Mouse (Mus musculus): ENCODE measurements around the gene Rnf157. TPM values are rescaled to one million over a fixed set of nuclear protein-coding genes. Genes with fewer than 3 reads are reported as not detected.
"Not testable (repeated sequence)": the region's sequence is repeated elsewhere in the genome, so short reads cannot be mapped to it uniquely, and the experiment has no call there.

Gene Rnf157
- polyA plus RNA-seq, 1 experiment from 2014 or later, result 62.8 TPM

- H3K4me3 ChIP-seq, result no peak overlapping the region; the same call in 1 of the 2 replicates
- peaks cover 5% of the 10 kb centered on the region; the same call in 1 of the 2 replicates for H3K36me3 ChIP-seq
- 0 out of 2 replicates have a peak overlapping the region, but pooled peaks have one; percentile 23 for H3K27ac ChIP-seq
- peak overlapping the region; percentile 47 for H3K4me2 ChIP-seq (replicated peaks)
- peaks cover 19% of the 10 kb centered on the region for H3K4me1 ChIP-seq
- 19% methylated on average over 14 of the region's 16 CpGs for WGBS
- H3K9ac ChIP-seq, result peak overlapping the region; percentile 10; the same call in 1 of the 2 replicates
- no peaks in the 10 kb centered on the region for H3K27me3 ChIP-seq (replicated peaks)
- no peaks in the 10 kb centered on the region for H3K9me3 ChIP-seq
- ATAC-seq (ENCODE audit: low FRiP score, low read depth), result no peak
These were observed 25.5 kb downstream of the Rnf157 start for GRCm38 (mm10) chr11:116387086-116388071.

GRCm38 (mm10) chr11:116385999-116386398, 26.8 kb downstream of the Rnf157 start:
- no peak overlapping the region for H3K27ac ChIP-seq
- peaks cover 19% of the 10 kb centered on the region for H3K4me1 ChIP-seq
- no peak for ATAC-seq (ENCODE audit: low FRiP score, low read depth)
- H3K4me2 ChIP-seq (replicated peaks), result no peak overlapping the region; the same call in 1 of the 2 replicates
- H3K36me3 ChIP-seq, result peaks cover 8% of the 10 kb centered on the region; the same call in 1 of the 2 replicates
- no peaks in the 10 kb centered on the region for H3K9me3 ChIP-seq
- no peak overlapping the region for H3K4me3 ChIP-seq
- H3K9ac ChIP-seq, result no peak overlapping the region
- 66% methylated on average over 5 of the region's 5 CpGs for WGBS
- H3K27me3 ChIP-seq (replicated peaks), result no peaks in the 10 kb centered on the region

GRCm38 (mm10) chr11:116384171-116384570, 28.7 kb downstream of the Rnf157 start:
- H3K27me3 ChIP-seq (replicated peaks), result no peaks in the 10 kb centered on the region
- no peak overlapping the region for H3K27ac ChIP-seq
- no peak overlapping the region for H3K4me2 ChIP-seq (replicated peaks)
- WGBS, result 85% methylated on average over 11 of the region's 11 CpGs
- no peak overlapping the region for H3K4me3 ChIP-seq
- peaks cover 19% of the 10 kb centered on the region for H3K4me1 ChIP-seq
- H3K9ac ChIP-seq, result no peak overlapping the region
- peaks cover 8% of the 10 kb centered on the region; the same call in 1 of the 2 replicates for H3K36me3 ChIP-seq
- ATAC-seq (ENCODE audit: low FRiP score, low read depth), result no peak
- no peaks in the 10 kb centered on the region for H3K9me3 ChIP-seq

- 95% methylated on average over 5 of the region's 5 CpGs for WGBS
- not testable (repeated sequence) for ATAC-seq (ENCODE audit: low FRiP score, low read depth)
These were observed 29.8 kb downstream of the Rnf157 start for GRCm38 (mm10) chr11:116383070-116383469.

GRCm38 (mm10) chr11:116380767-116381166, 32.1 kb downstream of the Rnf157 start:
- 90% methylated on average over 7 of the region's 7 CpGs for WGBS
- Histone ChIP-seq H3K36me3 (peaks cover 8% of the 10 kb centered on the region; the same call in 1 of the 2 replicates), H3K9me3 (no peaks in the 10 kb centered on the region), H3K27me3 (replicated peaks) (no peaks in the 10 kb centered on the region), H3K9ac (no peak overlapping the region), H3K4me2 (replicated peaks) (no peak overlapping the region), H3K27ac (no peak overlapping the region), H3K4me1 (no peaks in the 10 kb centered on the region), H3K4me3 (no peak overlapping the region)
- ATAC-seq (ENCODE audit: low FRiP score, low read depth), result no peak

More at GRCm38 (mm10) chr11:116383070-116383469, 29.8 kb downstream of the Rnf157 start:
- not testable (repeated sequence) for H3K9me3 ChIP-seq; H3K27me3 ChIP-seq (replicated peaks); H3K4me2 ChIP-seq (replicated peaks); H3K9ac ChIP-seq; H3K27ac ChIP-seq; H3K4me3 ChIP-seq; H3K36me3 ChIP-seq
- H3K4me1 ChIP-seq, result peaks cover 19% of the 10 kb centered on the region

- ATAC-seq (ENCODE audit: low FRiP score, low read depth), result no peak
- H3K9ac ChIP-seq, result no peak overlapping the region
- no peak overlapping the region for H3K27ac ChIP-seq
- H3K4me2 ChIP-seq (replicated peaks), result no peak overlapping the region
- no peaks in the 10 kb centered on the region for H3K4me1 ChIP-seq
- no peaks in the 10 kb centered on the region for H3K27me3 ChIP-seq (replicated peaks)
- H3K36me3 ChIP-seq, result peaks cover 11% of the 10 kb centered on the region; the same call in 1 of the 2 replicates
- H3K9me3 ChIP-seq, result no peaks in the 10 kb centered on the region
- no peak overlapping the region for H3K4me3 ChIP-seq
- 87% methylated on average over 6 of the region's 6 CpGs for WGBS
These were observed 33.3 kb downstream of the Rnf157 start for GRCm38 (mm10) chr11:116379530-116379929.

- H3K4me3 ChIP-seq, result no peak overlapping the region
- no peaks in the 10 kb centered on the region for H3K4me1 ChIP-seq
- no peaks in the 10 kb centered on the region for H3K27me3 ChIP-seq (replicated peaks)
- no peak for ATAC-seq (ENCODE audit: low FRiP score, low read depth)
- H3K4me2 ChIP-seq (replicated peaks), result no peak overlapping the region
- H3K27ac ChIP-seq, result no peak overlapping the region
- WGBS, result 80% methylated on average over 7 of the region's 7 CpGs
- no peak overlapping the region for H3K9ac ChIP-seq
- no peaks in the 10 kb centered on the region for H3K9me3 ChIP-seq
- H3K36me3 ChIP-seq, result peaks cover 4% of the 10 kb centered on the region; the same call in 1 of the 2 replicates
These were observed 35.7 kb downstream of the Rnf157 start for GRCm38 (mm10) chr11:116376945-116377661.

- no peak overlapping the region for H3K4me2 ChIP-seq (replicated peaks)
- no peak overlapping the region for H3K9ac ChIP-seq
- H3K27ac ChIP-seq, result no peak overlapping the region
- H3K9me3 ChIP-seq, result no peaks in the 10 kb centered on the region
- H3K36me3 ChIP-seq, result peaks cover 4% of the 10 kb centered on the region; the same call in 1 of the 2 replicates
- no peaks in the 10 kb centered on the region for H3K4me1 ChIP-seq
- ATAC-seq (ENCODE audit: low FRiP score, low read depth), result no peak
- WGBS, result 88% methylated on average over 4 of the region's 4 CpGs
- H3K4me3 ChIP-seq, result no peak overlapping the region
- no peaks in the 10 kb centered on the region for H3K27me3 ChIP-seq (replicated peaks)
These were observed 40.9 kb downstream of the Rnf157 start for GRCm38 (mm10) chr11:116371894-116372450.

- no peaks in the 10 kb centered on the region for H3K4me1 ChIP-seq
- no peak overlapping the region for H3K4me3 ChIP-seq
- no peaks in the 10 kb centered on the region for H3K36me3 ChIP-seq
- no peak overlapping the region for H3K4me2 ChIP-seq (replicated peaks)
- no peaks in the 10 kb centered on the region for H3K9me3 ChIP-seq
- no peak overlapping the region for H3K27ac ChIP-seq
- 79% methylated on average over 5 of the region's 5 CpGs for WGBS
- no peak overlapping the region for H3K9ac ChIP-seq
- no peaks in the 10 kb centered on the region for H3K27me3 ChIP-seq (replicated peaks)
- ATAC-seq (ENCODE audit: low FRiP score, low read depth), result no peak
These were observed 43.2 kb downstream of the Rnf157 start for GRCm38 (mm10) chr11:116369633-116370032.

GRCm38 (mm10) chr11:116369051-116369450, 43.8 kb downstream of the Rnf157 start:
- no peak overlapping the region for H3K9ac ChIP-seq
- no peaks in the 10 kb centered on the region for H3K9me3 ChIP-seq
- WGBS, result 91% methylated on average over 14 of the region's 14 CpGs
- no peak overlapping the region for H3K27ac ChIP-seq
- H3K27me3 ChIP-seq (replicated peaks), result no peaks in the 10 kb centered on the region
- no peaks in the 10 kb centered on the region for H3K4me1 ChIP-seq
- no peak overlapping the region for H3K4me3 ChIP-seq
- no peaks in the 10 kb centered on the region for H3K36me3 ChIP-seq
- no peak overlapping the region for H3K4me2 ChIP-seq (replicated peaks)
- no peak for ATAC-seq (ENCODE audit: low FRiP score, low read depth)

GRCm38 (mm10) chr11:116368116-116368515, 44.7 kb downstream of the Rnf157 start:
- WGBS, result 18% methylated on average over 9 of the region's 9 CpGs
- no peak for ATAC-seq (ENCODE audit: low FRiP score, low read depth)

GRCm38 (mm10) chr11:116366647-116367046, 46.2 kb downstream of the Rnf157 start:
- Histone ChIP-seq H3K4me3 (no peak overlapping the region), H3K27me3 (replicated peaks) (no peaks in the 10 kb centered on the region), H3K9ac (no peak overlapping the region), H3K4me2 (replicated peaks) (no peak overlapping the region), H3K4me1 (no peaks in the 10 kb centered on the region), H3K36me3 (peaks cover 2% of the 10 kb centered on the region; the same call in 1 of the 2 replicates), H3K9me3 (no peaks in the 10 kb centered on the region), H3K27ac (no peak overlapping the region)
- ATAC-seq (ENCODE audit: low FRiP score, low read depth), result no peak
- 94% methylated on average over 1 of the region's 1 CpGs for WGBS

More at GRCm38 (mm10) chr11:116368116-116368515, 44.7 kb downstream of the Rnf157 start:
- Histone ChIP-seq H3K36me3 (no peaks in the 10 kb centered on the region), H3K27ac (no peak overlapping the region), H3K27me3 (replicated peaks) (no peaks in the 10 kb centered on the region), H3K9me3 (no peaks in the 10 kb centered on the region), H3K4me2 (replicated peaks) (no peak overlapping the region), H3K4me3 (no peak overlapping the region), H3K9ac (no peak overlapping the region), H3K4me1 (no peaks in the 10 kb centered on the region)

Data from neural tube, embryonic 12.5 days (tissue).